Mouse (Mus musculus) limb, embryonic 12.5 days (tissue): ENCODE results near the gene Mllt3. TPM values are rescaled to one million over a fixed set of nuclear protein-coding genes. Genes with fewer than 3 reads are reported as not detected.

Source experiments
- ATAC-seq: fragments of 200-750 bp; cut with Nextera tagmentation; 2 replicates; pipeline ENCODE4 v1.8.0; 2017; ENCODE audit warnings: low read depth, moderate TSS enrichment; ENCODE audit not compliant: insufficient number of reproducible peaks, insufficient read depth, low FRiP score, low TSS enrichment
- H3K27ac ChIP-seq: fragments of 300-500 bp; sonication (generic); 2 replicates; pipeline ENCODE4 v1.5.1; 2016; ENCODE audit warnings: mild to moderate bottlenecking, moderate library complexity
- H3K27me3 ChIP-seq: fragments of 300-500 bp; sonication (generic); 2 replicates; pipeline ENCODE4 v1.6.1; 2016; ENCODE audit warnings: mild to moderate bottlenecking, moderate library complexity
- H3K36me3 ChIP-seq: fragments of 300-500 bp; sonication (generic); 2 replicates; pipeline ENCODE4 v1.6.1; 2016; ENCODE audit warnings: mild to moderate bottlenecking, moderate library complexity
- H3K4me1 ChIP-seq: fragments of 300-500 bp; sonication (generic); replicated peaks from 2 replicates; pipeline ENCODE4 v1.6.1; 2016
- H3K4me2 ChIP-seq: fragments of 300-500 bp; sonication (generic); 2 replicates; pipeline ENCODE4 v1.6.1; 2016; ENCODE audit warnings: mild to moderate bottlenecking, moderate library complexity
- H3K4me3 ChIP-seq: fragments of 300-500 bp; sonication (generic); replicated peaks from 2 replicates; pipeline ENCODE4 v1.5.1; 2016; ENCODE audit warnings: mild to moderate bottlenecking
- H3K9ac ChIP-seq: fragments of 300-500 bp; sonication (generic); replicated peaks from 2 replicates; pipeline ENCODE4 v1.6.1; 2016; ENCODE audit warnings: mild to moderate bottlenecking, moderate library complexity
- H3K9me3 ChIP-seq: fragments of 300-500 bp; sonication (generic); 2 replicates; pipeline ENCODE4 v1.6.1; 2016; ENCODE audit warnings: mild to moderate bottlenecking, moderate library complexity
- WGBS: fragments of 180-500 bp; shearing (Covaris S2); methylation state at CpG from one replicate; pipeline ENCODE4 v1.1.7; 2016; 5-methylcytosine and 5-hydroxymethylcytosine counted together
- polyA plus RNA-seq: library from polyadenylated mRNA; unstranded; fragments of >200 nt; fragmentation: Nextera tagmentation; extraction: Ambion mirVana; gene quantifications from 2 replicates; pipeline ENCODE4 v1.2.1, GENCODE M21; 2016

Mllt3 gene
- polyA plus RNA-seq, 1 experiment from 2014 or later, result 63.8 TPM

- H3K36me3 ChIP-seq, result no peaks in the 10 kb centered on the region
- 69% methylated on average over 3 of the region's 3 CpGs for WGBS
- H3K9ac ChIP-seq, result no peak overlapping the region
- H3K27ac ChIP-seq, result no peak overlapping the region
- no peaks in the 10 kb centered on the region for H3K27me3 ChIP-seq
- no peak for ATAC-seq
- no peaks in the 10 kb centered on the region for H3K9me3 ChIP-seq
- peaks cover 30% of the 10 kb centered on the region for H3K4me1 ChIP-seq
- no peak overlapping the region for H3K4me3 ChIP-seq
- H3K4me2 ChIP-seq, result no peak overlapping the region
These were observed 88.8 kb downstream of the Mllt3 start for GRCm38 (mm10) chr4:87944320-87944719.

GRCm38 (mm10) chr4:87942921-87943403 lies 90.2 kb downstream of the Mllt3 start:
- Histone ChIP-seq H3K27ac (no peak overlapping the region), H3K4me2 (no peak overlapping the region), H3K36me3 (no peaks in the 10 kb centered on the region), H3K27me3 (no peaks in the 10 kb centered on the region; the same call in 1 of the 2 replicates), H3K9ac (no peak overlapping the region), H3K4me1 (peaks cover 27% of the 10 kb centered on the region), H3K4me3 (no peak overlapping the region), H3K9me3 (no peaks in the 10 kb centered on the region)
- WGBS, result 80% methylated on average over 8 of the region's 8 CpGs
- ATAC-seq, result no peak

GRCm38 (mm10) chr4:87939474-87940154 lies 93.5 kb downstream of the Mllt3 start:
- no peak overlapping the region for H3K9ac ChIP-seq
- no peak for ATAC-seq
- no peak overlapping the region for H3K27ac ChIP-seq
- H3K36me3 ChIP-seq, result no peaks in the 10 kb centered on the region
- no peaks in the 10 kb centered on the region for H3K9me3 ChIP-seq
- H3K4me2 ChIP-seq, result no peak overlapping the region
- peaks cover 13% of the 10 kb centered on the region for H3K4me1 ChIP-seq
- 91% methylated on average over 7 of the region's 7 CpGs for WGBS
- no peak overlapping the region for H3K4me3 ChIP-seq
- no peaks in the 10 kb centered on the region; the same call in 1 of the 2 replicates for H3K27me3 ChIP-seq

- WGBS, result 86% methylated on average over 2 of the region's 2 CpGs
- H3K27ac ChIP-seq, result no peak overlapping the region
These were observed 96.8 kb downstream of the Mllt3 start for GRCm38 (mm10) chr4:87936326-87936725.

GRCm38 (mm10) chr4:87933701-87934337 lies 99.3 kb downstream of the Mllt3 start:
- ATAC-seq, result no peak
- Histone ChIP-seq H3K36me3 (no peaks in the 10 kb centered on the region), H3K27ac (no peak overlapping the region), H3K9ac (no peak overlapping the region), H3K4me3 (no peak overlapping the region), H3K27me3 (no peaks in the 10 kb centered on the region; the same call in 1 of the 2 replicates), H3K4me2 (no peak overlapping the region), H3K4me1 (peaks cover 14% of the 10 kb centered on the region), H3K9me3 (no peaks in the 10 kb centered on the region)
- 78% methylated on average over 4 of the region's 4 CpGs for WGBS

More at GRCm38 (mm10) chr4:87936326-87936725, 96.8 kb downstream of the Mllt3 start:
- no peak overlapping the region for H3K9ac ChIP-seq
- no peaks in the 10 kb centered on the region for H3K9me3 ChIP-seq
- H3K4me1 ChIP-seq, result peaks cover 14% of the 10 kb centered on the region
- H3K36me3 ChIP-seq, result no peaks in the 10 kb centered on the region
- H3K27me3 ChIP-seq, result no peaks in the 10 kb centered on the region; the same call in 1 of the 2 replicates
- no peak overlapping the region for H3K4me2 ChIP-seq
- no peak for ATAC-seq
- H3K4me3 ChIP-seq, result no peak overlapping the region

- no peak for ATAC-seq
- H3K4me2 ChIP-seq, result no peak overlapping the region
- peaks cover 14% of the 10 kb centered on the region for H3K4me1 ChIP-seq
- H3K36me3 ChIP-seq, result no peaks in the 10 kb centered on the region
- WGBS, result 88% methylated on average over 8 of the region's 8 CpGs
- no peaks in the 10 kb centered on the region for H3K9me3 ChIP-seq
- no peak overlapping the region for H3K27ac ChIP-seq
- H3K27me3 ChIP-seq, result no peaks in the 10 kb centered on the region
- no peak overlapping the region for H3K9ac ChIP-seq
- H3K4me3 ChIP-seq, result no peak overlapping the region
These were observed 102.6 kb downstream of the Mllt3 start for GRCm38 (mm10) chr4:87930356-87931245.

- no peaks in the 10 kb centered on the region for H3K36me3 ChIP-seq
- H3K9me3 ChIP-seq, result no peaks in the 10 kb centered on the region
- H3K4me3 ChIP-seq, result no peak overlapping the region
- H3K4me1 ChIP-seq, result peaks cover 5% of the 10 kb centered on the region
- no peaks in the 10 kb centered on the region for H3K27me3 ChIP-seq
- no peak overlapping the region for H3K9ac ChIP-seq
- H3K4me2 ChIP-seq, result no peak overlapping the region
- no peak for ATAC-seq
- no peak overlapping the region for H3K27ac ChIP-seq
- whole genome bisulfite sequencing, result 45% methylated on average over 3 of the region's 3 CpGs
These were observed 104.5 kb downstream of the Mllt3 start for GRCm38 (mm10) chr4:87928603-87929199.

GRCm38 (mm10) chr4:87927354-87927753 lies 105.8 kb downstream of the Mllt3 start:
- no peak overlapping the region for H3K9ac ChIP-seq
- H3K4me1 ChIP-seq, result 0 out of 2 replicates have a peak, but pooled peaks cover 4% of the 10 kb centered on the region
- no peak overlapping the region for H3K27ac ChIP-seq
- no peaks in the 10 kb centered on the region for H3K36me3 ChIP-seq
- 24% methylated on average over 10 of the region's 10 CpGs for WGBS
- H3K4me3 ChIP-seq, result no peak overlapping the region
- no peak for ATAC-seq
- no peaks in the 10 kb centered on the region for H3K9me3 ChIP-seq
- no peak overlapping the region for H3K4me2 ChIP-seq
- H3K27me3 ChIP-seq, result 0 out of 2 replicates have a peak, but pooled peaks cover 5% of the 10 kb centered on the region

- 0 out of 2 replicates have a peak, but pooled peaks have one; percentile 66 for ATAC-seq
- Histone ChIP-seq H3K36me3 (no peaks in the 10 kb centered on the region), H3K9me3 (no peaks in the 10 kb centered on the region), H3K27ac (0 out of 2 replicates have a peak overlapping the region, but pooled peaks have one; percentile 45), H3K4me2 (no peak overlapping the region), H3K4me1 (peaks cover 19% of the 10 kb centered on the region), H3K9ac (no peak overlapping the region), H3K4me3 (no peak overlapping the region), H3K27me3 (peaks cover 5% of the 10 kb centered on the region; the same call in 1 of the 2 replicates)
- WGBS, result 37% methylated on average over 8 of the region's 8 CpGs
These were observed 112.5 kb downstream of the Mllt3 start for GRCm38 (mm10) chr4:87920664-87921063.

GRCm38 (mm10) chr4:87911172-87911994 lies 121.8 kb downstream of the Mllt3 start:
- Histone ChIP-seq H3K27ac (no peak overlapping the region), H3K36me3 (no peaks in the 10 kb centered on the region), H3K4me3 (no peak overlapping the region), H3K9me3 (no peaks in the 10 kb centered on the region), H3K4me1 (peaks cover 11% of the 10 kb centered on the region; the same call in 1 of the 2 replicates), H3K4me2 (no peak overlapping the region), H3K9ac (no peak overlapping the region), H3K27me3 (no peaks in the 10 kb centered on the region)
- no peak for ATAC-seq
- 79% methylated on average over 6 of the region's 6 CpGs for WGBS
